Mouse (Mus musculus) C2C12 (cell line): ENCODE measurements around the gene Ugt1a9.

ENCODE experiments used
- CEBPB ChIP-seq: IDR thresholded peaks from one replicate; pipeline ENCODE4 v1.6.1; 2011; ENCODE audit warnings: low read depth, mild to moderate bottlenecking, control low read depth, moderate library complexity
- CTCF ChIP-seq: IDR thresholded peaks from one replicate; pipeline ENCODE4 v1.5.1; 2011; ENCODE audit not compliant: control insufficient read depth, insufficient read depth, insufficient read length

- TF ChIP-seq CEBPB (no peak), CTCF (no peak)
These were observed 190.2 kb downstream of the Ugt1a9 start for GRCm38 (mm10) chr1:88260604-88261377.
